Mouse (Mus musculus): ENCODE measurements around the gene Tmeff2. TPM values are rescaled to one million over a fixed set of nuclear protein-coding genes. Genes with fewer than 3 reads are reported as not detected.

Tmeff2 gene
- polyA plus RNA-seq, 1 experiment from 2014 or later = 6.3 TPM

- Histone ChIP-seq H3K4me2 (ENCODE audit: low read depth, low read length) (no peak overlapping the region), H3K4me1 (ENCODE audit: control insufficient read depth, insufficient read depth, low read length) (no peaks in the 10 kb centered on the region), H3K36me3 (ENCODE audit: control insufficient read depth, insufficient read depth, low read length) (no peaks in the 10 kb centered on the region), H3K27ac (ENCODE audit: low read length) (no peak overlapping the region), H3K27me3 (ENCODE audit: control insufficient read depth, insufficient read depth, low read length) (no peaks in the 10 kb centered on the region), H3K4me3 (replicated peaks; ENCODE audit: low read length) (no peak overlapping the region), H3K9ac (ENCODE audit: low read length) (no peak overlapping the region), H3K9me3 (replicated peaks; ENCODE audit: control insufficient read depth, low read length) (no peaks in the 10 kb centered on the region)
- ATAC-seq (ENCODE audit: insufficient read depth, low FRiP score) = no peak
- WGBS = 93% methylated on average over 3 of the region's 3 CpGs
These were observed 299.5 kb downstream of the Tmeff2 start for GRCm38 (mm10) chr1:51199954-51200353.

GRCm38 (mm10) chr1:51215631-51216030 lies 315.2 kb downstream of the Tmeff2 start:
- no peaks in the 10 kb centered on the region for H3K4me1 ChIP-seq (ENCODE audit: control insufficient read depth, insufficient read depth, low read length)
- H3K36me3 ChIP-seq (ENCODE audit: control insufficient read depth, insufficient read depth, low read length) = no peaks in the 10 kb centered on the region
- 73% methylated on average over 3 of the region's 3 CpGs for WGBS
- H3K4me3 ChIP-seq (replicated peaks; ENCODE audit: low read length) = no peak overlapping the region
- H3K27ac ChIP-seq (ENCODE audit: low read length) = no peak overlapping the region
- no peak for ATAC-seq (ENCODE audit: insufficient read depth, low FRiP score)
- no peaks in the 10 kb centered on the region for H3K27me3 ChIP-seq (ENCODE audit: control insufficient read depth, insufficient read depth, low read length)
- H3K4me2 ChIP-seq (ENCODE audit: low read depth, low read length) = no peak overlapping the region
- H3K9ac ChIP-seq (ENCODE audit: low read length) = no peak overlapping the region
- no peaks in the 10 kb centered on the region for H3K9me3 ChIP-seq (replicated peaks; ENCODE audit: control insufficient read depth, low read length)

- WGBS = 78% methylated on average over 5 of the region's 5 CpGs
- Histone ChIP-seq H3K9me3 (replicated peaks; ENCODE audit: control insufficient read depth, low read length) (no peaks in the 10 kb centered on the region), H3K36me3 (ENCODE audit: control insufficient read depth, insufficient read depth, low read length) (no peaks in the 10 kb centered on the region), H3K4me3 (replicated peaks; ENCODE audit: low read length) (no peak overlapping the region), H3K27me3 (ENCODE audit: control insufficient read depth, insufficient read depth, low read length) (no peaks in the 10 kb centered on the region), H3K27ac (ENCODE audit: low read length) (no peak overlapping the region), H3K4me2 (ENCODE audit: low read depth, low read length) (no peak overlapping the region), H3K9ac (ENCODE audit: low read length) (no peak overlapping the region), H3K4me1 (ENCODE audit: control insufficient read depth, insufficient read depth, low read length) (no peaks in the 10 kb centered on the region)
- no peak for ATAC-seq (ENCODE audit: insufficient read depth, low FRiP score)
These were observed 316.0 kb downstream of the Tmeff2 start for GRCm38 (mm10) chr1:51216292-51217050.

GRCm38 (mm10) chr1:51217227-51217626 lies 316.8 kb downstream of the Tmeff2 start:
- Histone ChIP-seq H3K27ac (ENCODE audit: low read length) (no peak overlapping the region), H3K36me3 (ENCODE audit: control insufficient read depth, insufficient read depth, low read length) (no peaks in the 10 kb centered on the region), H3K4me2 (ENCODE audit: low read depth, low read length) (no peak overlapping the region), H3K4me1 (ENCODE audit: control insufficient read depth, insufficient read depth, low read length) (no peaks in the 10 kb centered on the region), H3K9me3 (replicated peaks; ENCODE audit: control insufficient read depth, low read length) (no peaks in the 10 kb centered on the region), H3K27me3 (ENCODE audit: control insufficient read depth, insufficient read depth, low read length) (no peaks in the 10 kb centered on the region), H3K4me3 (replicated peaks; ENCODE audit: low read length) (no peak overlapping the region), H3K9ac (ENCODE audit: low read length) (no peak overlapping the region)
- 78% methylated on average over 7 of the region's 7 CpGs for WGBS
- ATAC-seq (ENCODE audit: insufficient read depth, low FRiP score) = no peak

GRCm38 (mm10) chr1:51225156-51225555 lies 324.7 kb downstream of the Tmeff2 start:
- WGBS = 79% methylated on average over 7 of the region's 7 CpGs
- ATAC-seq (ENCODE audit: insufficient read depth, low FRiP score) = no peak
- no peaks in the 10 kb centered on the region for H3K36me3 ChIP-seq (ENCODE audit: control insufficient read depth, insufficient read depth, low read length)
- H3K9me3 ChIP-seq (replicated peaks; ENCODE audit: control insufficient read depth, low read length) = no peaks in the 10 kb centered on the region
- H3K9ac ChIP-seq (ENCODE audit: low read length) = no peak overlapping the region
- no peak overlapping the region for H3K4me2 ChIP-seq (ENCODE audit: low read depth, low read length)
- H3K4me3 ChIP-seq (replicated peaks; ENCODE audit: low read length) = no peak overlapping the region
- H3K4me1 ChIP-seq (ENCODE audit: control insufficient read depth, insufficient read depth, low read length) = no peaks in the 10 kb centered on the region
- H3K27me3 ChIP-seq (ENCODE audit: control insufficient read depth, insufficient read depth, low read length) = no peaks in the 10 kb centered on the region
- no peak overlapping the region for H3K27ac ChIP-seq (ENCODE audit: low read length)

Small RNAs within 50 kb of the gene (microRNA-seq; reads per million reads assigned to microRNA genes)
- not detected for gene Gm25736
